Mouse (Mus musculus): ENCODE measurements at regions not wholly inside any gene's neighbourhood (a gene's known extent, or its start where the extent isn't known, plus 50 kb on each side); places are given as distances from the start of the nearest gene placed in this dataset.

DNA sequence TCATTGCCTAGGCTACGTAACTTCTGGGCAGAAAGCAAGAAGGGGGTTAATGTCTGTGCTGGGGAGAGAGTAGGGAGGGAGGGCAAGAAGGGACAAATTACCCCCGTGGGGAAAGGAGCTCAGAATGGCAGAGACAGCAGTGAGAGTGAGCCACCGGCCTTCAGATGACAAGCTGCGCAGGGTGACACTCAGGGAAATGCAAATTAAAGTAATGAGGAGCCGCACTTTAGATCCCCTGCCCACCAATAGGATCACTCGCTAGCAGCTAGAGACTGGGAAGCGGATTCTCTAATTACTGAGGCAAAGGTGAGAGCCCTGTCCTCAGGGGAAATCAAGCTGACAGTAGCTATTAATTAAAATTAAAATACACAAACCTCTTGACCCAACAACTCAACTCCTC lies 202.5 kb downstream of the Arhgef10l start:
- DNase-seq = no peak

DNA sequence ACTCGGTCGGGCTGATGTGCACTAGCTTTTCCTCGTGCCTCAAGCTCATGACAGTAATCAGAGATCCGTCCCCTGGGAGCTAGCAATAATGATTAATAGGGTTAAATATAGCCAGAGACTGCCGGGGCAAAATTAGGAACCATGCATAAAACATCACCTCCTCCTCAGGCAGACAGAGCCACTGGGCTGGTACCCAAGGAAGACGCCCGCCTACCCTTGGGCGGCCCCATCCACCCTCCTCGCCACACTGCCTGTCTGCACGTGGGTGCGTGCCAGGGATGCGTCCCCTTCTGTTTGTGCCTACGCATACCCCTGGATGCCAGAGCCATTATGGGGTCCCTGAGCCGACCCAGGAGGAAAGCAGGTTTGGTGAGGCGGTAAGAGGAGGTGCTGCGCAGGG lies 204.5 kb downstream of the Arhgef10l start:
- DNase-seq = no peak

- no peak for DNase-seq
These were observed 202.5 kb upstream of the Igsf21 start for GRCm38 (mm10) chr4:140449062-140449461.

DNA sequence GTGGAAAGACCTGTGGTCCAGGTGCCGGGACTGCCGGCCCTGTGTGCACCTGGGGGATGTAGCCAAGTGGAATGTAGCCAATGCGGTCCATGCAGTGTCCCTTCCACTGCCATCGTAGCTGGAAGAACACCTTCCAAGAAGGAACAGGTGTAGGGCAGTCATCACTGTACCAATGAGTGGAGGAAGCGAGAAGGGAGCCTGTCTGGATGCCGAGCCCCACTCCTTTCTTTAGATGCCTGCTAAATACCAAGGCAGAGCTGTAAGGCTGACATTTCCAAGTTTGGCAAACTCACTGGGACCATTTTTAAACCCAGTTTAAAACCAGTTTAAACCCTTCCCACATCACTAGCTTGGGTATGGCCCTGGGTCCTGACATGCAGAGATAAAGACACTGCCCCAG lies 199.9 kb upstream of the Igsf21 start:
- DNase-seq = no peak

DNA sequence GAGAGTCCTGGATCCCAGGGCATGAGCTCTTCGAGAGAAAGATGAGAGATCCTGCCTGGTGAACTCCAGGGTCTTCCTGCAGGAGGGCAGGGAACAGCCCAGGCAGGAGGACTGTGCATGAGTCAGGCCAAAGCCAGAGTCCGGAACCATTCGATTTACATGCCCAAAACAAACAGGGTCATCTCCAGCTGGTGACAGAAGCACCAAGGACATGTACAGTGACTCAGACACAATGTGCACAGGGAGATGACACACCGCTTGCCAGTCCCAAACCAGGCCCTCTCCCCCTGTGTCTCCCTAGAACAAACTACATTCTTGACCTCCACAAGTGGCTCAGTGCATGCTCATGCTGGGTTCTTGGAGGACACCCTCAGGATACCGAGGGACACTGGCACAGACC lies 199.3 kb upstream of the Igsf21 start:
- no peak for DNase-seq

DNA sequence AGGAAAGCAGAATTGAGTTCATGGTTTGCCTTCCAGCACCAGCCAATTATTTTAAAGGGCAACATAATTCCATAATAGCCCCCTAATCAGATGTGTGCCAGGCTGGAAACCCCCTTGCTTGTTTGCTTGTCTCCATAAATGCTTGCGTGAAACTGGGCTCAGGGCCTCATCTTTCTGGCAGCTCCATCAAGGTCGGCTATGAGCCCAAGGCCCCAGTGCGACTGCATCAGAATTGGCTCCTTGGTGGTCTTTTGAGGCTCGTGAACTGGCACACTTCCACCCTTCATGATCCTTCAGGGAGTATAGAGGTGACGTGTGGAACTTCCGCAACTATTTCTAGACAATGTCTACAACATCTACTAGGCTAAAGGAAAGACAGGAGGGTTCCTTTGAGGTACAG lies 196.6 kb upstream of the Igsf21 start:
- DNase-seq = no peak

DNA sequence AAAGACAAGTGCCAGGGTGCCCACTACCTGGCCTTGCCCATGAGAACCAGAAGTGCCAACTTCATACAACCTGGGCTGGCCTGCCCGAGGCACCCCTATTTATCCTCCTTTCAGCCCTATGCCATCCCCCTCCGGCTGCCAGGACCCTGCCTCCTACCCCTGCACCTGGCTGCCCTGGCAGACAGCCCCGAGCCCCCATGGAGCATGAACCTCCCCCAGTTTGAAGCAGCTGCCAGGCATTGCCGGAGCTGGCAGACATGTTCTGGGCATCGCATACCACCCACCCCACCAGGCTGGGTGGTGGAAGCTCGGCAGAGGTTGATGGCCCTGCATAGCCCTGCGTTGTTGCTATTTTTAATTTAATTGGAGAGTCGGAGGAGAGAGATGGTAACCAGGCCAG lies 195.2 kb upstream of the Igsf21 start:
- no peak for DNase-seq

- no peak for DNase-seq
These were observed 193.3 kb upstream of the Igsf21 start for GRCm38 (mm10) chr4:140439856-140440255.

DNA sequence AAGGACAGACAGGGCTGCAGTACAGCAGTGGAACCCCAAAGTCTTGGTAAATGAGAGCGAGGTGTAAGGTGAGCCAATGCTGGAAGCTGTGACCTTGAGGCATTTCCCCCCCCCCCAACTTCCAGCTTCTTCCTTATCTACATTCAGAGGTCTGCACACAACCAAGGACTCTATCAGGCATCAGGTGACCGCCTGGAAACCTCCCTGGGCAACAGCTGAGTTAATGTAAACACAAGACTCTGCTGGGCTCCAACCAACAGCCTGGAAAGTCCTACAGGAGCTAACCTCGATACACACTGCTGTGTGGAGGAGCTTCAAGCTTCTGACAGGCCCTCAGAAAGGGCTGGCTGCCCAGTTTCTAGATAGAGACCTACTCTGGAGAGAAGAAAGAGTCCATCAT lies 189.4 kb upstream of the Igsf21 start:
- DNase-seq = no peak

DNA sequence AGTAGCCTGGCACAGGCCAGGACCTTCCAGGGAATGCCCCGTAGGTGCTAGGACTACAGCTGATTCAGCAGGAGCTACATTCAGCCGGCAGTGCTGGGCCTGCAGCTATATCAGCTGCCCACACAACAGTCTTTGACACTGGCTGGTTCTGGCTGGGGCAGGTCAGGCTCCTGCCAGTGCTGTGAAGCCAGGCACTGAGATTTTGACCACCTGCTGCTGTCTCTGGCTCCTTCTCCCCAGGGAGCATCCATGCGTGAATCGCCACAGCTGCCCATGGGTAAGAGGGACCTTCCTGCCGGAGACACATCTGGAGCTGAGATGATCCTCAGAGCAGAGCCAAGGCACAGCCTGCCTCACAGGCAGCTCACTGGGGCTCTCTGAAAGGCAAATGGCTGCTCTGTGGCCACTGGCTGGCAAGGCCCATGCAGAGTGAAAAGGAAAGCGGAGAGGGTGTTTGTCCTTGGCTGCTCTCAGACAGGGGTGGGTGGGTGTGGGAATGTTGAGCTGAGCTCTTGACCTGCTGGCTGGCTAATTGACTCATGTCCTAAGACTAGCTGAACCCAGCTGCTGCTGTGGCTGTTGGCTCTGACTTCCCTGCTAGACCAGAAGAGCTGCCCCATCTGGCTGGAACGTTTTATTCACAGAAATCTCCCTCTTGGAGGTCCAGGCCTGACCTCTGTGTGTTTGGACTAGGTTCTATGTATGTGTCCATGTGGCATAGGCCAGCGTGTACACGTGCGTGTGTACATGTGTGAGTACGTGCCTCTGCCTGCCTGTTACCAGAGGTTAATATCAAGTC lies 187.4 kb upstream of the Igsf21 start:
- no peak for DNase-seq

DNA sequence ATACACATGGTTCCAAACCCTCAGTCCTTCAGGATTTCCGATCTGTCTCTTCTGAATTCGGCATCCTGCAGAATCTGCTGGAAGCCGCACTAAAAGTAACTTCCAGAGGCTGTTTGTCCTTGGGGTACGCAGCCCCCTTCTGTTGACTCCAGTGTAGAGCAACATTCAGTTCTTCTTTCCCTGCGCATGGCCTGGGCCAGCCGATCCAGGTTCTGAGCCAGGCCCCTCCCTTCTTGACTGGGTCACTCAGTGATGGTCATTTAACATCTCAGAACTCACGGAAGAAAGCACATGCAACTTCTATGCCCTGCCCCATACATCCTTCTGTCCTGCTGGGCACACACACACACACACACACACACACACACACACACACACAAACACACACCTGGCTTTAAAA lies 185.5 kb upstream of the Igsf21 start:
- no peak for DNase-seq

GRCm38 (mm10) chr4:140427039-140427438 lies 180.5 kb upstream of the Igsf21 start:
- no peak for DNase-seq

GRCm38 (mm10) chr4:140423791-140424190 lies 177.2 kb upstream of the Igsf21 start:
- no peak for DNase-seq

- no peak for DNase-seq
These were observed 175.5 kb upstream of the Igsf21 start for GRCm38 (mm10) chr4:140421926-140422585.

DNA sequence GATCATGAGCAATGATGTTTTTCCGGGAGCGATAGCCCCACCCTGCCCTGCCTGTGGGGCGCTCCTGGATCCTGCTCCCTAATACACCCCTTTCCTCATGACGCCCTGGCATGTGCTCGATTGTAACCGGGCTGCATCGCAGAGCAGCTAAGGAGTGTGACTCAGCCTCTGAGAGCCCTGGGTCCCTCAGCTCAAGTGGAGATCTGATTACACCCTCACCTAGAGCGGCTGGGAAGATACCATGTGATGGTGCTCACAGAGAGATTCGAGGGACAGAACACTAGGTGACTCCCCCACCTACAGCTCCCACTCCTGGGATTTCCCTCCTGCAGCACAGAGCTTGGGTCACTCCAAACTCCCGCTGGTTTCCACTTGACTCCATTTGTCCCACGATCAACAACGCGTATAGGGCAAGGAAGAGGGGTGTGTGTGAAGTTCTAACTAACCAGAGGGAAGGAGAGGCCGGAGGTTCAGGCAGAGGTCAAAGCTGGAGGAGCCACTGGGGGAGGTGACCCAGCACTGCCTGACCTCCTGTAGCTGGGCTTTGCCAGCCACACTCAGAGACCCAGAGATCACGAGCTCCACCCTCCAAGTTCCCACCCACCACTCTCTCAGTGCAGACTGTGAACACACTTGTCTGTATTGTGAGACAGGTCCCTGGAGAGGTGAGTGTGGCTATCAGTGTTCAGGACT lies 173.3 kb upstream of the Igsf21 start:
- no peak for DNase-seq

DNA sequence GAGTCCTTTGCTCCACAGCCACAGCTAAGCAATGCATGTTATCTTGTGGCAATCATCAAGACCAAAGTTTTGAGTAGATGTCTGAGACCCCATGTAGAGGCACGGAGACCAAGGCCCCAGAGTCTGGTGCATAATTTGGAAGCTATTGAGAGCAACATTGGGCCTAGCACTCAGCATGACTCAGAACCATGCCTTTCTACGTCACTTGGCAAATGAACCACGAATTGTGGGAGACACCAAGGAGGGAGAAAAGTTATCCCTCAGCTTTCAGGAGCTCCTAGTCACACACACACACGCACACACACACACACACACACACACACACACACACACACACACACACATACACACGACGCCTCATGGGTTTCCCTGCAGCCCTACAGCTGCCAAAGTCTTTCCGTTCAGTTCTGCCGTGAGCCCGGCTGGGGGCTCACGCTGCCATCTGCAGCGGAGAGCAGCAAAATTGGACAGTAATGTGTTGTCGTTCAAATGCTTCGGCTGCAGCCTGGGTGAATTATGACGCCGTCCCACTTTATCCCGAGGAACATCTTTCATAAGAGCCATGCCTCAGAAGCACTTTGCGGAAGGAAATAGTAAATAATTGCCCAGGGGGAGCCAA lies 165.8 kb upstream of the Igsf21 start:
- no peak for DNase-seq

DNA sequence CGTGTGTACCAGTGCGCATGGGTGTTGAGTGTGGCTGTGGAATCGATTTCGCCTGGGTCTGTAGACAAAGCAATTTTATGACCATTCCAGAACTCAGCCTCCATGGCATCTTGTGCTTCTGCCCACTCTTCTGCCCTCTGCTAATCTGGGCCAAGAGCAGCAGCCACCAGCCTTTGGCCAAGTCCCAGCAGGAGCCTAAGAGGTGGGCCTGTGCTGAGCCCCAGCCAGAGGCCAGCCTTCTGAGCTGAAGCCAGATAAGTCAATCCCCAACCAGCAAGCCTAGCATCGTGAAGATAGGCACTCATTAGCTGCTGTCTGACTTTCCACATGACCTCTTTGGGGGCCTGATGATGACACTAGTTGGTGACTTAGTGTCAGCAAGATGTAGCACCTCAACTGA lies 161.9 kb upstream of the Igsf21 start:
- DNase-seq = no peak

DNA sequence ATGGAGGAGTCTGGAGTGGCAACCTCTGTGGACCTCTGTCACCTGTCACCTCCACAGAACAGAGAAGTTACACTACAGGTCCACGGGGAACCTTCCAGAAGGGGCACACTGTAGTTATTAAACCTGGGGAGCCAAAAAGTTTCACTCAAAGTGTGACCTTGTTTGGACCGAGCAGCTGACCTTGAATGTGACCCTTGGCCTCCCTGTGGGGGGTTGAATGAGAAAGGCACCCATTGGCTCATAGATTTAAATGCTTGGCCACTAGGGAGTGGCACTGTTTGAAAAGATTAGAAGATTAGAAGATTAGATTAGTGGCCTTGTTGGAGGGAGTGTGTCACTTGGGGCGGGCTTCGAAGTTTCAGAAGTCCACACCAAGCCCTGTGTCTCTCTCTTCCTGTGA lies 160.3 kb upstream of the Igsf21 start:
- no peak for DNase-seq

- no peak for DNase-seq
These were observed 159.7 kb upstream of the Igsf21 start for GRCm38 (mm10) chr4:140405993-140406881.

GRCm38 (mm10) chr4:140405427-140405826 lies 158.8 kb upstream of the Igsf21 start:
- DNase-seq = no peak

DNA sequence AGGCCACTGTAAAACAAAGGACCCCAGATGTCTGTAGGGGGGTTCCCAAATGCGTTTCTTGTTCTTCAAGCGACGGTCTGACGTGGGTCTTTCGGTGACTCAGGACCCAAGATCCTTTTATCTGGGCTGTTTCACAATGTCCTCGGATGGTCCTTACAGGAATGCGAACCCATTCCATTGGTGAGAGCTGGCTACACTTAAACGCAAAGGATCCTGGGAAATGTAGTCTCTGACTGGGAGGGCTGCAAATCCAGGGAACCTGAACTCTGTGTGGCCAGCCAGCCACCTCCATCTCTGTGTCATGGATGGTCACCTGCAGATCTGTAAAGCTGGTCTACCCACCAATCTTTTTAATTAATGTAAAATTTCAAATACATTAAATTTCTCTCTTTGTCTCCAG lies 156.5 kb upstream of the Igsf21 start:
- no peak for DNase-seq

GRCm38 (mm10) chr4:140402319-140402718 lies 155.7 kb upstream of the Igsf21 start:
- no peak for DNase-seq

DNA sequence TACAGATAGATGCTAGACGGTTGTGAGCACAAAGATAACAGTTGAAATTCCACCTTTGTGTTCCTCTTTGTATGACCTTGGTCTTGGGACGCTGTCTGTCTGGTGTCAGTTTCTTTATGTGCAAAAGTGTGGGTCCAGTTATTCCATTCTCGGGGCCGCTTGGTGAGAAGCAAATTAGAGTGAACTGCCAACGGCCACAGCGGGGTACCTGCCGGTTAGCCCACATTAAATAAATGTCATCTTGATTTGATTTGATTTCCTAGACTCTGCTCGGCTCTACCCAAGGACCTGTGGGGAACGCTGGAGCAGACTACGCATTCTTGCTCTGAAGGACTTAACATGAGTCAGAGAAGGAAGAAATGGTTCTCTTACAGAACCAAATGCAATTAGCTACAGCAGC lies 155.0 kb upstream of the Igsf21 start:
- no peak for DNase-seq

All from cerebellum, adult 9-10 months (tissue).